Mouse (Mus musculus) thymus, postnatal 0 days (tissue): ENCODE measurements at regions not wholly inside any gene's neighbourhood (a gene's known extent, or its start where the extent isn't known, plus 50 kb on each side); places are given as distances from the start of the nearest gene placed in this dataset.

ENCODE experiments used
- DNase-seq: peaks from one replicate; pipeline ENCODE4 v3.0.0-alpha.2; 2015; ENCODE audit warnings: low spot score

- DNase-seq: no peak
These were observed 53.9 kb upstream of the Maml3 start for GRCm38 (mm10) chr3:52158788-52159260.

- DNase-seq: no peak
These were observed 56.8 kb upstream of the Maml3 start for GRCm38 (mm10) chr3:52161688-52162087.

GRCm38 (mm10) chr3:52163990-52164389, 59.1 kb upstream of the Maml3 start:
- DNase-seq: no peak

- DNase-seq: no peak
These were observed 62.5 kb upstream of the Maml3 start for GRCm38 (mm10) chr3:52167420-52167819.

- DNase-seq: no peak
These were observed 66.0 kb upstream of the Maml3 start for GRCm38 (mm10) chr3:52170847-52171246.

GRCm38 (mm10) chr3:52171303-52171702, 66.4 kb upstream of the Maml3 start:
- no peak for DNase-seq

GRCm38 (mm10) chr3:52173490-52173889, 68.6 kb upstream of the Maml3 start:
- no peak for DNase-seq

- DNase-seq: no peak
These were observed 71.2 kb upstream of the Maml3 start for GRCm38 (mm10) chr3:52176108-52176507.

- DNase-seq: no peak
These were observed 74.0 kb upstream of the Maml3 start for GRCm38 (mm10) chr3:52178851-52179250.

GRCm38 (mm10) chr3:52179686-52180085, 74.8 kb upstream of the Maml3 start:
- peak; percentile 59 for DNase-seq

- DNase-seq: no peak
These were observed 75.4 kb upstream of the Maml3 start for GRCm38 (mm10) chr3:52180306-52180705.

- DNase-seq: no peak
These were observed 75.9 kb upstream of the Maml3 start for GRCm38 (mm10) chr3:52180785-52181184.

GRCm38 (mm10) chr3:52181326-52182101, 76.6 kb upstream of the Maml3 start:
- no peak for DNase-seq

GRCm38 (mm10) chr3:52184241-52184640, 79.4 kb upstream of the Maml3 start:
- DNase-seq: no peak

- DNase-seq: no peak
These were observed 80.5 kb upstream of the Maml3 start for GRCm38 (mm10) chr3:52185351-52185750.

GRCm38 (mm10) chr3:52187401-52187801, 80.7 kb upstream of the Foxo1 start:
- peak; percentile 25 for DNase-seq

GRCm38 (mm10) chr3:52188303-52188702, 79.8 kb upstream of the Foxo1 start:
- no peak for DNase-seq

- DNase-seq: no peak
These were observed 79.1 kb upstream of the Foxo1 start for GRCm38 (mm10) chr3:52189016-52189415.

- DNase-seq: no peak
These were observed 78.1 kb upstream of the Foxo1 start for GRCm38 (mm10) chr3:52190021-52190420.

- DNase-seq: no peak
These were observed 75.1 kb upstream of the Foxo1 start for GRCm38 (mm10) chr3:52193026-52193425.

- DNase-seq: no peak
These were observed 73.9 kb upstream of the Foxo1 start for GRCm38 (mm10) chr3:52194216-52194615.

GRCm38 (mm10) chr3:52195486-52195885, 72.7 kb upstream of the Foxo1 start:
- no peak for DNase-seq
